Mouse (Mus musculus): Measurements from ENCODE around the gene Neb. TPM values are rescaled to one million over a fixed set of nuclear protein-coding genes. Genes with fewer than 3 reads are reported as not detected.
"Not testable (repeated sequence)": the region's sequence is repeated elsewhere in the genome, so short reads cannot be mapped to it uniquely, and the experiment has no call there.

Gene Neb
- polyA plus RNA-seq, 1 experiment = 0.58 TPM

DNA sequence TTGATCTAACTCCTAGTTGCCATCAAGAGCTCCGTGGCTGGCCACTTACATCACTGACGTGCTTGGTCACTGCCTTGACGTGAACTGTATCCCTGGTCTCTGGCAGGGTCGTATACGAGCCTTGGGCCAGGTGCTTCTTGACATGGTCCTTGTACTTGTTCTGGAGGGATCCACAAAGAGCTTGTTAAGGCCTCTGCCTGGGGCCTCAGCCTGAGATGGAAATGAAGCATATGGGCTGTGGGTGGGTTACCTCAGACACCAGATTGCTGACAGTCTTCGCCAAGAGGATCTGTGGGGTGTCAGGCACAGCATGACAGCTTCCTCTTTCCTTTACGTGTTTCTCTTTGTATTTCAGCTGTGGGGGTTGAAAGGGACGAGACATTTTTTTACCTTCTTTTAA is 201.7 kb downstream of the Neb start:
- Histone ChIP-seq H3K4me3 (ENCODE audit: insufficient read depth, low read length) (no peak overlapping the region), H3K27ac (ENCODE audit: insufficient read depth, low read depth, low read length) (no peak overlapping the region), H3K4me1 (ENCODE audit: control insufficient read depth, insufficient read depth, low read length) (no peaks in the 10 kb centered on the region)
- no peak for TF ChIP-seq CTCF (IDR thresholded peaks at IDR 0.05; ENCODE audit: low read depth, low read length)
- TF ChIP-seq POLR2A (IDR thresholded peaks at IDR 0.05; ENCODE audit: borderline replicate concordance, low read depth, low read length) = no peak

DNA sequence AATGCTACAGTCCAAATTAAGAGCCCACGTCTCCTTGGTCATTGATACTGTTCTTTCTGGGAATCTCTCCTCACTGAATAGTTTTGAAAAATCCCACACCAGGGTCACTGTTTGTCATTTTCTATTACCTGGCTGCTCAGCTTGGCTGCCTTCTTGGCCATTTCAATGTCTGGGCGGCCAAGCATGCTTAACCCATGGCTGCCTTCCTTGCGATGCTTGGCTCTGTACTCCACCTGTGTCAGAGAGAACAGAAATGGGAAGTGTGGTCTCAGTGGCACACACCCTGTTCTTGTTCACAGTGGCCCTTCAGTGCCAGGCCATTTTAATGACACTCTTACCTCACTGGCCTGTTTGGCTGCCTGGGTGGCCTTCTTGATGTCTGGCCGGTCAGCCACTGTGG is 203.3 kb downstream of the Neb start:
- no peaks in the 10 kb centered on the region for H3K4me1 ChIP-seq (ENCODE audit: control insufficient read depth, insufficient read depth, low read length)
- TF ChIP-seq CTCF (IDR thresholded peaks at IDR 0.05; ENCODE audit: low read depth, low read length) (no peak), POLR2A (IDR thresholded peaks at IDR 0.05; ENCODE audit: borderline replicate concordance, low read depth, low read length) (no peak)
- no peak overlapping the region for H3K27ac ChIP-seq (ENCODE audit: insufficient read depth, low read depth, low read length)
- H3K4me3 ChIP-seq (ENCODE audit: insufficient read depth, low read length) = no peak overlapping the region

DNA sequence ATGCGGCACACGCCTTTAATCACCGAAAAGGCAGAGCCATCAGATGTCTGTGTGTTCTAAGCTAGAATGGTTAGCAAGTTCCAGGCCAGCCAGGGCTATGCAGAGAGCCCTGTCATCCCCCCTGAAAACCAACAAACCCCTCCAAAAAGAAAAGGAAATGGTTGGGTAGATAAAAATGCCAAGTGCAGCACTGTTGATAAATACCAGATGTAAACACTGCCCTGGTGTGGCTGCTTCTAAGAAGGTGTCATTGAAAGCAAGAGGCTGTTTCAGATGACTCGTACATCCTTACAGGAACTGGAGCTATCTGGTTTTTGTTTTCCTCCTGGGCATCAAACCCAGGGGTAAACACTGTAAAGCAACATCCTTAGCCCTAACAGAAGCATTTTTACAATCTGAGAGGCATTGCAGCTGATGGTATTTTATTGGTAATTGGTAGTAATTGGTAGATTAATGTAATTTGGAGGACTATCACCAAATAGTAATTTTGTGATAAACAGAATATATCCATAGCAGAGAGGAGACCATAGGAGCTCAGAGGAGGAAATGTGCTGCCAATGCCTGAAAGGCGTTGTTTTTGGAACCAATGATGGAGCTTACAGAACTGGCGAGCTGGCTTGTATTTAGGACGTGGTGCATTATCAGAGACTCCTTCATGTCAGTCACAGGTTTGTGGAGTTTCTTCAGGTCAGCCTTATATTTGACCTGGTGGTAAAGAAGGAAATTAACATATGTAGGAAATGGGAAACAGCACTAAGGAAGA is 208.8 kb downstream of the Neb start:
- no peaks in the 10 kb centered on the region for H3K4me1 ChIP-seq (ENCODE audit: control insufficient read depth, insufficient read depth, low read length)
- H3K27ac ChIP-seq (ENCODE audit: insufficient read depth, low read depth, low read length) = no peak overlapping the region
- no peak for TF ChIP-seq POLR2A (IDR thresholded peaks at IDR 0.05; ENCODE audit: borderline replicate concordance, low read depth, low read length)
- no peak for TF ChIP-seq CTCF (IDR thresholded peaks at IDR 0.05; ENCODE audit: low read depth, low read length)
- H3K4me3 ChIP-seq (ENCODE audit: insufficient read depth, low read length) = no peak overlapping the region

DNA sequence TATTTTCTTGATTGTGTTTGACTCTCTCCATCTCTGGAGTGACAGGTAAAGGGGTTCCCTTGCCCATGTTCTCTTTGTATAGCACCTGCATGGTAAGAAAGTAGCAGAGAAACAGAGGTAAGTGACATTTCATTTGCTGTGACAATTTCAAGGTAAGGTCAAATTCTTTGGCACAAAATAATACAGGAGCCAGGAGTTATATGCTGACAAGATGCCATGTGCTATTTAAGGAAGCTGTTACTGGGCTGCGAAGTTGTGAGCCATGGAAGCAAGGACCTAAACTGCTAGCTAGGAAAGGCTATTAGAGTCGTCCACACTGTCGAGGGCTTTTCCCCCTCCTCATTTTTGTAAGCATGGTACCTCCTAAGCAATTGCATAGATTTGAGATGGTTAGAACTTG is 225.2 kb downstream of the Neb start:
- H3K4me1 ChIP-seq (ENCODE audit: control insufficient read depth, insufficient read depth, low read length) = no peaks in the 10 kb centered on the region
- H3K4me3 ChIP-seq (ENCODE audit: insufficient read depth, low read length) = no peak overlapping the region
- TF ChIP-seq CTCF (IDR thresholded peaks at IDR 0.05; ENCODE audit: low read depth, low read length) = no peak
- TF ChIP-seq POLR2A (IDR thresholded peaks at IDR 0.05; ENCODE audit: borderline replicate concordance, low read depth, low read length) = no peak
- H3K27ac ChIP-seq (ENCODE audit: insufficient read depth, low read depth, low read length) = no peak overlapping the region

DNA sequence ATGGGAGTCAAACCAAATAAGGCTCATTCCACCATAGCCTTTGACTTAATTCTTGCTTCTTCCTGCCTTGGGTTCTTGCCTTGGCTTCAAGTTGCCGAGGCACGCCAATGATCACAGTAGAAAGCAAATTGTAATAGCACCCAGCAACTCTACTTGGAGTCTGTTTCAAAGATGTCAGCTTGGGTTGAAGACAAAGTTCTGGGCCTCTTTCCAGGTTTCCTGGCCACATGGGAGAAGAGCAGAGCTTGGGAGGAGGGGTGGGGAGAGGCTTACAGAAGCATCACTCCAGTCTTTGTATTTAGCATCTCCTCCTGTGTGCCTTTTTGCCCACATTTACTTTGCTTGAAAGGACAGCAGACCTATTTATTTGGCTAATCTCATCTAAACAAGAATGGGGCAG is 244.9 kb downstream of the Neb start:
- TF ChIP-seq POLR2A (IDR thresholded peaks at IDR 0.05; ENCODE audit: borderline replicate concordance, low read depth, low read length) (no peak), CTCF (IDR thresholded peaks at IDR 0.05; ENCODE audit: low read depth, low read length) (no peak)
- Histone ChIP-seq H3K4me3 (ENCODE audit: insufficient read depth, low read length) (no peak overlapping the region), H3K27ac (ENCODE audit: insufficient read depth, low read depth, low read length) (no peak overlapping the region), H3K4me1 (ENCODE audit: control insufficient read depth, insufficient read depth, low read length) (no peaks in the 10 kb centered on the region)

DNA sequence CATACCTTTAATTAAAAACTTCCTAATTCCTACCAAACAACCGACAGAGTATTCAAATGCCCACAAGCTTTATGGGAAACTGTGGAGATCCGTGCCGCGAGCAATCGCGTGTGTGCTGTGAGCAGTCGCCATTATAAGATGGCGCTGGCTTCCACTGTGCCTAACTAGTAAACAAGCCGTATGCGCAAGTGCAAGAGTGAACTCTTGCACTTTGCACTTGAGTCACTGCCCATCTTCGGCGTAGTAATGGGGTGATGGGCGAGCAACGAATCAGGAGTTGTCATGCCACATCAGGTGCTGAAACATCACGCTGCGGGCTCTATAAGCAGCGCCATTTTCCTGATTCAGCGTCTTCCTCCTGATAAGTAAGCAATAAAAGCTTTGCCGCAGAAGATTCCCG is 246.9 kb downstream of the Neb start:
- not testable (repeated sequence) for H3K4me3 ChIP-seq (ENCODE audit: insufficient read depth, low read length); H3K27ac ChIP-seq (ENCODE audit: insufficient read depth, low read depth, low read length); H3K4me1 ChIP-seq (ENCODE audit: control insufficient read depth, insufficient read depth, low read length)

DNA sequence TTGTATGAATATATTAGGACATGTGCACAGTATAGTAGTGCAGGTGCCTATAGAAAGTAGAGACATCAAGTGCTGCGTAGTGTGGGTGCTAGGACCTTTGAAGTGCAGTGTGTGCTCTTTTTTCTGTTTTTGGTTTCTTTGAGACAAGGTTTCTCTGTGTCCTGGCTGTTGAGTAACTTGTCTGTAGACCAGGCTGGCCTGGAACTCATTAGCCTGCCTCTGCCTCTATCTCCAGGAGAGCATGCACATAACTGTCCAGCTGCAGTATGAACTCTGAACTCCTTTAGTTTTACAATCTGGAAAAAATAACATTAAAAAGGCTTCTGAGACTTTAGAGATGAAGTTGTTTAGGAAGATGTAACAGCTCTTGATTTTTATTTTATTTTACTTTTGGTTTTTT is 264.2 kb downstream of the Neb start:
- no peak overlapping the region for H3K27ac ChIP-seq (ENCODE audit: insufficient read depth, low read depth, low read length)
- peaks cover 14% of the 10 kb centered on the region for H3K4me1 ChIP-seq (ENCODE audit: control insufficient read depth, insufficient read depth, low read length)
- no peak overlapping the region for H3K4me3 ChIP-seq (ENCODE audit: insufficient read depth, low read length)
- TF ChIP-seq CTCF (IDR thresholded peaks at IDR 0.05; ENCODE audit: low read depth, low read length) = no peak
- TF ChIP-seq POLR2A (IDR thresholded peaks at IDR 0.05; ENCODE audit: borderline replicate concordance, low read depth, low read length) = no peak

Other genes with a start within 250 kb of the Neb start
- gene Arl5a, start 46.4 kb upstream of the Neb start, polyA plus RNA-seq (2012; ENCODE audit: insufficient read depth, insufficient read length, missing spikeins) = 37.8 and 39.5 TPM in 2 replicates